Mouse (Mus musculus) gonadal fat pad, adult 2 months (tissue): ENCODE measurements around the gene Nol9. TPM values are rescaled to one million over a fixed set of nuclear protein-coding genes. Genes with fewer than 3 reads are reported as not detected.
"Not testable (repeated sequence)": the region's sequence is repeated elsewhere in the genome, so short reads cannot be mapped to it uniquely, and the experiment has no call there.

Experiments
- DNase-seq: peaks from one replicate; pipeline ENCODE4 v3.0.0-alpha.2; 2012; ENCODE audit warnings: low read depth
- polyA plus RNA-seq: library from polyadenylated mRNA; depleted of rRNA; stranded (reverse); fragments of >200 nt; gene quantifications from 2 replicates; pipeline ENCODE4 v1.2.3, GENCODE M21; 2012

Nol9 gene
- polyA plus RNA-seq, 1 experiment, result 20.1 TPM

DNA sequence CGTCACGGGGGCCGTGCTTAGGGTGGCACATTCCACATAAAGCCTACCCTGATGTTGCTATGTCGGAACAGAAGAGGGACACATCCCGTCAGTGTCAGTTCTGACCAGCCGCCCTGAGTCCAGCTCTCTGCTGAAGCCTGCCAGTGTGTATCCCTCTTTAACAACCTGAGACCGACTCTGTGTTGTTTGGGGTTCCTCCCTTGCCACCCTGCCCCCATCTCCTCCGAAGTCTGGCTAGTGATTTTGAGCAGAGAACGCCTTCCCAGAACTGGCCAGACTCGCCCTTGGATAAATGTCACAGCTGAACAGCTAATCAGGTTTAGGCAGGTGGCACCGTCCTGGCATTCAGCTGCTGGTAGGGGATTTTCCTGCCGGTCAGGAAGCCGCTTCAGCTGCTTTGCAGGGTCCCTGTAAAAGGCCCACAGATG lies 28.4 kb upstream of the Nol9 start:
- no peak for DNase-seq

DNA sequence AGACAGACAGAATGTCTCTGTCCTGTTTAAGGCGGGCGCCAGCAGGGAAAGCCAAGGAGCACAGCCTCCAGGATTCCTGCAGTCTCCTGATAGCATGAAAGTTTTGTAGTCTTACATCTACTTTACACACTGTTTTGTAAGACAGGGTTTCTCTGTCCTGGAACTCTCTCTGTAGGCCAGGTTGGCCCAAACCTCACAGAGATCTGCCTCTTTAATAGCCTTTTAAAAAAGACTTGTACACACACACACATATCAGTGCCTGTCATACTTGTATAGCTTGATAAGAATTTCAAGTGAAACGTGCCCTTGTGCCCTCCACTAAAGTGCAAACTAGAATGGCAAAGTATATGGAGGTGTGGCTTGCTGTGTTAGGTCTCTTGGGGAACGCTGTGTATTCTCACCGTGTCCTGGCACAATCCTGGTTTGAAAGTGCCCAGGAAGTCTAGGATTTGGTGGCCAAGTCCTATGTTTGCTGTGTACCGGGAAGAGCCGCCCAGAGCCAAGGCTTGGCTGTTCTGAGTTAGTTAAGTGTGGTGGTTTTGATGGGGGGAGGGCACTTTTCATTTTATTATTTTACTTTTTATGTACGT lies 27.9 kb upstream of the Nol9 start:
- no peak for DNase-seq

DNA sequence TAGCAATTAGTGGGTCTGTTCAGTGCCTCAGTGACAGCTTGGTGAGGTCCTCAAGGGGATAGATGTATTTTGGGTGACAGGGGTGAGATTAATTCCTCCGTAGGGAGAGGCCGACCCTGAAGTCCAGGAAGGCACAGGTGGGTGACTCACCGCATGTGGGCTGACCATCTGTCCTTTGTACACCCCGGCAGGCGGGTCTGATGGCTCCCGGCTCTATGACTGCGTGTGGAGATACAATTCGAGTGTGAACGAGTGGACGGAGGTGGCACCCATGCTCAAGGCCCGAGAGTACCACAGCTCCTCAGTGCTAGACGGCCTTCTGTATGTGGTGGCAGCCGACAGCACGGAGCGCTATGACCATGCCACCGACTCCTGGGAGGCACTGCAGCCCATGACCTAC lies 27.0 kb upstream of the Nol9 start:
- no peak for DNase-seq

DNA sequence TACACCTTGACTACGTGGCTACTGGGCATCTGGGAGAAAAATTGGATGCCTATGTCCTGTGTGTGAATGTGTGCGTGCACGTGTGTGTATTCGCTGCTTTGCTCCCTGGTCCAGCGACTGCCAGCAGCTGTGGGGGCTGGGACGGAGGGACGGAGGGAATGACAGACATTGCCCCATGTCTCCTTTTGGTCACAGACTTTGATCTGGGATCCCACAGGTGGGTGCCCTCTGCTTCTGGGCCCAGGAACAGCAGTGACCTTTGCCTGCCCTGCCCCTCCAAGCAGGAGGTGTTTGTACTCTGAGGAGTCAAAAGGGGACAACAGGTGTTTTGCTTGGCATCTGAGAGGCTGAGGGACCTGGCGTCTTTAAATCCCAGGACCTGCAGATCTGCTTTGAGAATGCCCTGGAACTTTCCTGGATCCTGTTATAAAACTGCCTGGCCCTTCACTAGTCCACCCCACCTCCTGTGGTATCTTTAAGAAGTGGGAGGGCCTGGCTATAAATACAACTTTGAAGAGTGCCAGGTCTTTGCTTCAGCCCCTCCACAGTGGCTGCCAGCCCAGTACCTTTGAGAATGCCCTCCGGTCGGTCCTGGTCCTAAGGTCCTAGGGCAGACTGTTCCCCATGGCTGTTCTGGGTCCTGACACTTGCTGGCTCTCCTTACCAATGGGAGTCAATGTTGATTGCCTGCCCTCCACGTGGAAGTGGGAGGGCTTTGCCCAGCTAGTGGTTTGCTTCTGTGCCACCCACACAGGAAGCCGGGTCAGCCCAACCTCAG lies 25.9 kb upstream of the Nol9 start:
- DNase-seq, result no peak

DNA sequence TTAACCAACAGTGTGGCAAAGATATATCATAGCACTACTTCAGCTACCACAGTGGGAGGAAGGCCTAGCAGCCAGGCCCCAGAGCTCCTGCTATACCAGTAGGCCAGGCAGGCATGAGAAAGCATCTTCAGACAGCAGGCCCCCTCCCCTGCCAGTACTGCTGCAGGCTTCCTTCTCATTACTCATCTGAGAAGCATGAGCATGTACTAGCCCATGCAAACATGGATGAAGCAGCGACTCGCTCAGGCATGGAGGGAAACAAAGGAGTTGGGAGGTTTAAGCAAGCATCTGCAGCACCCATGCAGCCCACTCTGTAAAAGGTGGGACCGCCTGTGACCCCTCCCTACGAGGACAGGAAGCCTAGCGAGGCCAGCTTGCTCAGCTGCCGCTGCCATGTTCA lies 20.0 kb upstream of the Nol9 start:
- DNase-seq, result no peak

DNA sequence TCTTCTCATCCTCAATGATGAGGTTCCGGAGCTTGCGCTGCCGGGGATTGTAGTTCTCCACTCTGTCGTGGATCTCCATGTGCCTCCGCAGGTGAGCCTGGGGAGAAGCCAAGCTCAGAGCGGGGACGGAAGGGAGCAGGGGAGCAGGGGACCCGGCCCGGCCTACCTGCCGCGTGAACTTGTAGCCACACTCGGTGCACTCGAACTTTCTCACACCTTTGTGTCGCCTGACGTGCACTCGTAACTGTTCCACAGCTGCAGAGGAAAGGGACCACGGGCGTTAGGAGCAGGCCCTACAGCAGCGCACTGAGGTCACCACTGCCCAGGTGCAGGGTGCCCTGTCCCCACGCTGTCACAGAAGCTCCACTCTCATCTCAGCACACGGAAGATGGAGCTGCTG lies 19.1 kb upstream of the Nol9 start:
- DNase-seq, result no peak

DNA sequence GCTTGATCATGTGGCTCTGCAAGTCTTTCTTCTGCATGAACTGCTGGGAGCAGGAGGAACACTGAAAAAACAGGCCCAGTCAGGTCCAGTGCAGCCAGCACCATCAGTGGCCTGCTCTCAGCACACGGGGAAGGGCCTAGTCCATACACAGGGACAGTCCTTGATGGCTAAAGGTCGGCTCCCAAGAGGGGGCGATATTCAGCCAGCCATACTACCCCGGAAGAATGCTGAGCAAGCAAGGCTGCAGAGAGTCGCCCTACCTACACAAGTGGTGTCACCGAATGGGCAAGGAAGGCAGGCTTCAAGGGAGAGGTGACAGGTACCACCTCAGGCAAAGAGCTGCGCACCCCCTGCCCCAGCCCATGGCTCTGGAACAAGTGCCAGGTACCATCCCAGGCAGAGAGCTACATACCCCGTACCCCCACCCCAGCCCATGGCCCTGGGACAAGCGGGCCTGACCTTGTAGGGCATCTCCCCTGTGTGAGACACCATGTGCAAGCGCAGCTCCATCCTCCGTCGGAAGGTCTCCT lies 17.5 kb upstream of the Nol9 start:
- DNase-seq, result no peak

DNA sequence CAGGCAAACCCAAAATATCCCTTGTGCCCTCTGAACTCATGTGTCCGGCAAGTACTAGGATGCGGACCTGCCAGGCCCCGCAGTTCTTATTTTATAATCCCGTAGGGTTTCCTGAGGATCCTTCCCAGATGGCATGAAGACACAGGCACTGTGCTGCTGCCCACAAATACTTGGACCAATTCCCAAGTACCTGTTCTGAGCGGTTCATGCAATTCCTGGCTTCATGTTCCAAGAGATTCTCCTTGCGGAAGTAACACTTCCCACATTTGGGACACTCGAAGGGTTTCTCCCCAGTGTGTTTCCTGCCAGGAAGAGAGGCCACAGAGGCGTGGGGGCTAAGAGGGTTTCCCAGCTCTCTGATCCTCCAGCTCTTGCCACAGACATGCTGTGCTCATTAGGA lies 16.6 kb upstream of the Nol9 start:
- DNase-seq, result no peak

DNA sequence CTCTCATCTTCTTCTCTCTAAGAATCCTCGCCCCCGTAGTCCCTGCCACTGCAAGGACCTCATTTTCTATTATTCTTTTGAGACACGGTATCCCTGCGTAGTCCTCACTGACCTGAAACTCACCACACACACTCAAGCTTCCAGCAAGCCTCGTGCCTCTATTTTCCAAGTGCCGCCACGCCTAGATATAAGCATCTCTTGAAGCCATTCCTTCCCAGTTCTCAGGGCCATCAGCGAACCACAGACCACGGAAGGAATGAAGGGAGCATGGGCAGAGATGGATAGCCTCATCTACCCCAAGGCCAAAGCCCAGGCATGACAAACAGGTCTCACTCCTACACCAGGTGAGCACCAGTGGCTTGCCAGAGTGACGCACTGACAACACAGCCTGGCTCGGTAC lies 14.6 kb upstream of the Nol9 start:
- DNase-seq, result no peak

DNA sequence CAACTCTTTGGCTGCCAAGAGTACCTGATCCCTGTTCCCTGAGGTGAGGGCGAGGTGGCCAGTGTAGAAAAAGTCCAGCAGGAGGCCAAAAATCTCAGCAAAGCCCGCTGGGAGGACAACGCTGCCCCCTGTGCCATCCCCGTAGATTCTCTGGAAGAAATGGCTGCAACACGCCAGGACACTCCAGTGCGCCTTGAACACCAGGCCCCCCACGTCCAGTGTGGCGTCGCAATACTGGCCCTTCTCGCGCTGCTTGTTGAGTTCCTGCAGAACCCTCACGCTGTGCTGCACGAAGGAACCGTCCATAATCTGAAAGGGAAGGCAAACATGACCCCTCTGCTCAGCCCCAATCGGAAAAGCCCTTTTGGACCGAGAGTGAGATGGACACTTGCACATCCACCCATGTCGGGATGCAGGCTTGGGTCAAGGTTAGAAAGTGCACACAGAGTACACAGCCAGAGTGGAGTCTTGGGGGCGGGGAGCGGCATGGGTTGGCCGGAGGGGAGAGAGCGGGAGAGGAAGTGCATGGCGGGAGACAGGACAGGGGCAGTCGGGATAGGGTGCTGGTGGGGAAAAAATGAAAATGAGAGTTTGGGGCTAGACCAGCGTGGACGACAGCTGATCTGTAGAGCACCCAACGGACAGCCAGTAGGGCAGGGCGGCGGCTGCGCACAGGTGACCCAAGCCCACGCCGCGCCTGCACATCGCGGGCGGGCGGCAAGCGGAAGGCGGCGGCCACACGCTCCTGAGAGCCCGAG lies 12.2 kb upstream of the Nol9 start:
- no peak for DNase-seq

DNA sequence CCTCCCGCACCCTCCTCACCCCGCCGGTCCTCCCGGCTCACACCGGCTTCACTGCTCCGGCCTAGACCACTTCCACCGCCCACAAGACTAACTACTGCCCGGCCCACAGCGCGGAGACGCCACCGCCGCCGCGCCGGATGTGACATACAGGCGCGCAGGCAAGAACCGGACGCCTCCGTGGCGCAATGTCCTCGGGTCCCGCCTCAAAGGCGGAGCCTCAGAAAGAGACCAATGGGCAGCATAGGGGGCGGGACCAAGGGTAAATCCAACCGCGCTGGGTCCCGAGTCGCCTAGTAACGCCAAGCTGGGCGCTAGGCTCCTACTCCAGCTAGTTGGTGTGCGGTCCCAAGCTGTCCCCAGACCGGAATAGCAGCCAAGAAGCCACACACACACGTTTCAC lies 11.6 kb upstream of the Nol9 start, which contains the start of gene Zbtb48:
Zbtb48 (minus strand) TSS at position 148 of the 400 bp plus-strand sequence.
- DNase-seq, result no peak

DNA sequence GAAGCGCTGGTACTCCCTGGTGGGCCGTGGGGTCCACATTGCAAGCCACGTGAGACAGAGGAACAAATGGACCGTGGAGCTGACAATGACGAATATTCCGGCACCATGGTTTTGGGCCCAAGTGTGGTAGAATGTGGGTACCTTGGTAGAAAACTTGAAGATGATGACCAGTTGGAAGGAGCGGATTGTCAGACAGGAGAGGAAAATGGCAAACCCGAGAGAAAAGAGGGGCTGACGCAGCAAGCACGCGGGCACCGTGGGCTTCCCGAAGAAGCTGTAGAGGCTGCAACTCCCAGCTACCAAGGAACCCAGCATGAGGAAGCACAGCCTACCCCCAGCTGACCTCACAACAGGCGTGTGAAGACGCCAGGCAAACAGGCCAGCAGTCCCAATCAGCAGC lies 10.7 kb upstream of the Nol9 start:
- no peak for DNase-seq

DNA sequence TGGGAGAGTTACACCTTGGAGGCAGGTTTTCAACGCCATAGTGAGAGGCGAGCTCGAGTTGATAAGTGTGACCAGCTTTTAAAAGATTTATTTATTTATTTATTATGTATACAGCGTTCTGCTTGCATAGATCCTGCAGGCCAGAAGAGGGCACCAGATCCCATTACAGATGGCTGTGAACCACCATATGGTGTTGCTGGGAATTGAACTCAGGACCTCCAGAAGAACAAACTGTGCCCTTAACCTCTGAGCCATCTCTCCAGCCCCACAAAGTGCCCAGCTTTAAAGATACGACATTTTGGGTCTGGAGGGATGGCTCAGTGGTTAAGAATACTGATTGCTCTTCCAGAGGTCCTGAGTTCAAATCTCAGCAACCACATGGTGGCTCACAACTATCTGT lies 10.0 kb upstream of the Nol9 start:
- DNase-seq, result no peak

DNA sequence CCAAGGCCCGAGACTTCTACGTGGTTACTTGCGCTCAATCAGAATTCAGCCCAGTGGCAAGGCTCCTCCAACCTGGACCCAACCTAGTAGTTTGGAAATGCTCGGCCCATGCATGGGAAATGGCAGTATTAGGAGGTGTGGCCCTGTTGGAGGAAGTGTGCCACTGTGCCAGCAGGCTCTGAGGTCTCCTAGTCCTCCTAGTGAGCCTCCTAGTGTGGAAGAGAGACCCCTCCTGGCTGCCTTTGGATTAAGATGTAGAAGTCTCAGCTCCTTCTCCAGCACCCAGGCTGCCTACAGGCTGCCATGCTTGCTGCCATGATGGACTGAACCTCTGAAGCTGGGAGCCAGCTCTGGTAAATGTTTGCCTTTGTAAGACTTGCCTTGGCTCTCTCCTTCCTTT lies 9.1 kb upstream of the Nol9 start:
- no peak for DNase-seq

DNA sequence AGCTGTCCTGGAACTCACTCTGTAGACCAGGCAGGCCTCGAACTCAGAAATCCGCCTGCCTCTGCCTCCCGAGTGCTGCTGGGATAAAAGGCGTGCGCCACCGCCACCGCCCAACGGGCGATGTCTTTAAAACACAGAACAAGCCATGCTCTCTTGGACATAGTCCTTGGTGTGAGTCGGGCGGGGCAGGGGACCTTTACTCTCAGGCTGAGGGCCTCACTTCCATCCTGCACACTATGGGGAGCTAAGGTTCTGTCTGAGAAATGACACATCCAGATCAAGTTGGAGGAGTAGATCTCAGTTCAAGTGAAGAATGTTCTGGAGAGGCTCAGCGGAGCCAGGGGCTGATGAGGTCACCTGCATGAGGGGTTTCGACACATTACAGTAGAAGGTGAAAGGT lies 6.2 kb upstream of the Nol9 start:
- no peak for DNase-seq

DNA sequence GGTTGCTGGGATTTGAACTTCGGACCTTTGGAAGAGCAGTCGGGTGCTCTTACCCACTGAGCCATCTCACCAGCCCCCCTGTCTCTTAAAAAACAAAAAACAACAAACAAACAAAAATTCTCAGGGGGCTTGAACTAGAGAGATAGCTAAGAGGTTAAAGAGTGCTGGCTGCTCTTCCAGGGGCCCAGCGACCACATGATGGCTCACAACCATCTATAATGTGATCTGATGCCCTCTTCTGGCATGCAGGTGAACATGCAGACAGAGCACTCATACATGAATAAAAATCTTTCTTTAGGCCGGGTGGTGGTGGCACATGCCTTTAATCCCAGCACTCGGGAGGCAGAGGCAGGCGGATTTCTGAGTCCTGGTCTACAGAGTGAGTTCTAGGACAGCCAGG lies 2.7 kb upstream of the Nol9 start:
- not testable (repeated sequence) for DNase-seq

DNA sequence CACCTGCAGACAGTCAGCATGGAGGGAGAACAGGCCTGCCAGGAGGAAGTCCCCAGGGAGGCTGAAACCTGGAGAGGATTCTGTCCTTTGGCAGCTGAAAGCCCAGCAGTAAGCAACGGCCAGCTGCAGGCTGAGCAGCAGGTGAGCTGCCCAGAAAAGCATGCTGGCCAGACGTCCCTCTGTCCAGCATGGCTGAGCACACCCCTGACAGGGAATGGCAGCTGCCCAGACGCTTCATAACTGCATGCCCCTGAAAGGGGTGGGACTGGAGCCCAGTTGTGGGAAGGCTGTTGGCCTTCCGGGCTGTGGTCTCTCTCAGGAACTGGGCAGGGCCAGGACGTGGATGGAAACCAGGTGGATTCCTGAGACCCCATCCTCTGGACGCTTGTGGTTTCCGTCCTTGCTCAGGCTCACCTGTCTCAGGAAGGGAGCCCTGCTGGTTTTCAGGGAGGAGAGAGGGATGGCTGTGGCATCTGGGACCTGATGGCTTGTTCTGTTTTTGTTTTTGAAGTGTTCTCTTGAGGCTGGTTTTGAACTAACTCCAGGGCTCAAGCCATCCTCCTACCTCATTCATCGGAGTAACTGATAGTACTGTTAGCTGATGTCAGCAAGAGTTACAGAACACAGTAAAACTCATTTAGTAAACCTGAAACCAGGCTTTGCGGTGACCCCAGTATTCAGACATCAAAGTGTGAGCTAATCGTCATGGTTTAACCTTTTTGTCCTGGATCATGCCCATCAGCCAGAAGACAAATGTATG lies 716 bp upstream of the Nol9 start, which contains the start of gene Tas1r1:
Tas1r1 (minus strand) TSS at position 344 of the 760 bp plus-strand sequence.
- no peak for DNase-seq

DNA sequence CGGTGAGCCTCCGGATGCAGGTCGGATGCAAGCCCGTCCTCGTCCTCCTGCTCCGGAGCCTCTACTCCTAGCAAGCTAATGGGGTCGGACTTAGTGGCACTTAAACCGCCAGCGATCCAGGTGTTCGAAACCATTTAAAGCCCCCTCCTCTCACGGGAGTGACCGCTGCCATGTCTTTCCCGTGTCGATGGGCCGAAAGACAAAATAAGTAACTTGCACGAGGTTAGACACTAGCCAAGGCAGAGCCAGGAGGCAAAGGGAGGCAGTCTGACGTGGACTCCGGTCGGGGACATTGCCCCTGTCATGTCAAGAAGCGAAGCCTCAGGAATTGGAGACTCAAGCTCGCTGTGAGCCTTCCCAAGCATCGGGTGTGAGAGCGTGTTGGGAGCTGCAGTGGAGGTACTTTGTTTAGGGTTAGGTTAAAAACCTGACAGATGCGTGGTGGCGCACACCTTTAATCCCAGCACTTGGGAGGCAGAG lies 750 bp downstream of the Nol9 start:
- DNase-seq, result no peak

DNA sequence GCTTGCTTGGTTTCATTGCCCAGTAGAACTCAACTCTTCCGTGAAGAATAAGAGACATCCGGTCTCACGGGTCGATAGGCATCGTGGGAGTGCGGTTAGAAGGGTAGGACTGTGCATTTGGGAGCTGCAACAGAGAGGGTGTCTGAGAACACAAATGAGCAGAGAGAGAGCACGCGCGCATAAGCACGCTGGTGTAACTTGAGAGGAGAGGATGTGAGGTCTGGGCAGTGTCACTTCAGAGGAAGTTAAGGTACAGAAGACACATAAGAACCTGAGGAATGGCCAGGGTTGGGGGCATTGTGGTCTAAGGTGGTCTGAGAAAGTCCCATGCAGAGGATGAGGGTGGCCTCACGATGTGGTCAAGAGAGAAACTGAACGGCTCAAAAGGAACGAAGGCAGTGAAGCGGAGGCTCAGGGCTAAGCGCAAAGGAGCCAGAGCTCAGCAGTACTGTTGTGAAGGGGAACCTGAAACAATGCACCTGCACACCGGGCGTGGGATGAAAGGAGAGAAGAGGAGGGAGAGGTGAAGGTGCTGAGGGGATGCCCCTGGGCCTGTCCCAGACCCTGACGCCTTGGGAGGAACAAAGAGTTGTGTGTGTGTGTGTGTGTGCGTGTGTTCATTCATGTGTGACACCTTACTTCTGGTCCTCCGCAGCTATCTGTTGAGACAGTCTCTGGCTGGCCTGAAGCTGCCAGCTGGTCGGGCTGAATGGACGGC lies 3.0 kb downstream of the Nol9 start:
- no peak for DNase-seq

DNA sequence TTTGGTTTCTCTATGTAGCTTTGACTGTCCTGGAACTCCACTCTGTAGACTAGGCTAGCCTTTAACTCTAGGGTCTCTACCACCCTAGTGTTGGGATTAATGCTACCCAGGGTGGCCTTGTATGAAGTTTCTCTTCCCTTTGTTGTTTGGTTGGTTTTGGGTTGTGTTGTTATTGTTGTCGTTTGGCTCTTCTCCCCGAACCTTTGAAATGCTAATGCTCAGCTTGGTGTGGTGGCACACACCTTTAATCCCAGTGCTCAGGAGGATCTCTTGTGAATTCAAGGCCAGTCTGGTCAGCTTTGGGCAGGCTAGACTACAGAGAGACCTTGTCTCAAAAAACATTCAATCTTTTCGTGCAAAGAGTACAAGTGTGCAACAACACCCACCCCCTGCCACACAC lies 4.0 kb downstream of the Nol9 start:
- no peak for DNase-seq

DNA sequence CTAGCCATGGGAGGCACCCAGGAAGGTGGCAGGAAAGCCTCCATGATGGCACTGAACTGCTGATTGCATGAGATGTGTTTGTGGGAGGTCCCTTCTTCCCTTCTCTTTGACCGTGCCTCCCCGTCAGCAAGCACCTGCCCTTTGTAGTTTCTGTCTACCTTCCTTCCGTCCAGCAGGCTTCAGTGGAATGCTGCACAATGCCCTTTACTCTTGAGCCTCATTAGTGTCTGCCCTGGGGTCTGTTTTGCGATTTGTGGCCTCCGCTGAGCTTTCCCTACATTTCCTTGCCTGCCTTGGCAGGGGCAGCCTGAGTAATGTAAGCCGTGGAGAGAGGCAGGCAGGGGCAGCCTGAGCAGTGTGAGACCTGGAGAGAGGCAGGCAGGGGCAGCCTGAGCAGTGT lies 5.5 kb downstream of the Nol9 start:
- DNase-seq, result no peak
